Mouse (Mus musculus) bone marrow macrophage, adult 2 months (primary cell): Measurements from ENCODE around the gene Lrp10.

ENCODE experiments used
- CTCF ChIP-seq: IDR thresholded peaks from 2 replicates; pipeline ENCODE4 v1.5.1; 2012; ENCODE audit warnings: low read depth, mild to moderate bottlenecking, low read length, moderate library complexity
- POLR2A ChIP-seq: IDR thresholded peaks from 2 replicates; pipeline ENCODE4 v1.6.1; 2012; ENCODE audit warnings: mild to moderate bottlenecking, low read depth, low read length, borderline replicate concordance

GRCm38 (mm10) chr14:54430406-54431145, 33.4 kb upstream of the Lrp10 start:
- TF ChIP-seq CTCF: no peak
- no peak for TF ChIP-seq POLR2A
